Mouse (Mus musculus) brain, embryonic 18.5 days (tissue): ENCODE measurements around the gene Kcnj8.

Source experiments
- DNase-seq: peaks from one replicate; pipeline ENCODE4 v3.0.0-alpha.2; 2012; ENCODE audit warnings: low read depth, low spot score

Gene Kcnj8

GRCm38 (mm10) chr6:142571055-142571618 is at the start of gene Kcnj8:
Gene Kcnj8 (minus strand): TSS chr6:142571614.
- DNase-seq, result no peak

GRCm38 (mm10) chr6:142616659-142617058 is 45.2 kb upstream of the Kcnj8 start:
- no peak for DNase-seq

GRCm38 (mm10) chr6:142614324-142614723 is 42.9 kb upstream of the Kcnj8 start:
- no peak for DNase-seq

- no peak for DNase-seq
These were observed 41.0 kb upstream of the Kcnj8 start for GRCm38 (mm10) chr6:142612366-142612765.

GRCm38 (mm10) chr6:142609401-142610373 is 38.3 kb upstream of the Kcnj8 start:
- DNase-seq, result no peak

- no peak for DNase-seq
These were observed 35.7 kb upstream of the Kcnj8 start for GRCm38 (mm10) chr6:142607080-142607479.

GRCm38 (mm10) chr6:142602772-142603171 is 31.4 kb upstream of the Kcnj8 start:
- no peak for DNase-seq

GRCm38 (mm10) chr6:142578831-142579230 is 7.4 kb upstream of the Kcnj8 start:
- no peak for DNase-seq

- no peak for DNase-seq
These were observed 6.4 kb upstream of the Kcnj8 start for GRCm38 (mm10) chr6:142577801-142578200.

GRCm38 (mm10) chr6:142572876-142573275 is 1.5 kb upstream of the Kcnj8 start:
- DNase-seq, result no peak

GRCm38 (mm10) chr6:142571629-142572360 is 381 bp upstream of the Kcnj8 start:
- DNase-seq, result no peak

- no peak for DNase-seq
These were observed 1.2 kb downstream of the Kcnj8 start for GRCm38 (mm10) chr6:142570046-142570770.

- no peak for DNase-seq
These were observed 2.6 kb downstream of the Kcnj8 start for GRCm38 (mm10) chr6:142568713-142569357.

- DNase-seq, result no peak
These were observed 4.0 kb downstream of the Kcnj8 start for GRCm38 (mm10) chr6:142567452-142567851.

GRCm38 (mm10) chr6:142564746-142565145 is 6.7 kb downstream of the Kcnj8 start:
- DNase-seq, result no peak

GRCm38 (mm10) chr6:142561151-142561550 is 10.3 kb downstream of the Kcnj8 start:
- DNase-seq, result no peak

- no peak for DNase-seq
These were observed 12.4 kb downstream of the Kcnj8 start for GRCm38 (mm10) chr6:142558772-142559679.

- no peak for DNase-seq
These were observed 13.3 kb downstream of the Kcnj8 start for GRCm38 (mm10) chr6:142558076-142558475.

- no peak for DNase-seq
These were observed 15.4 kb downstream of the Kcnj8 start for GRCm38 (mm10) chr6:142555988-142556387.

GRCm38 (mm10) chr6:142551482-142551881 is 19.9 kb downstream of the Kcnj8 start:
- DNase-seq, result no peak
